Mouse (Mus musculus) liver, embryonic 11.5 days (tissue): Measurements from ENCODE around the gene Bckdha. TPM values are rescaled to one million over a fixed set of nuclear protein-coding genes. Genes with fewer than 3 reads are reported as not detected.
A peak's percentile ranks its signal among the peaks of the same experiment; 100 is the strongest.

Source experiments
- ATAC-seq: fragments of 200-750 bp; cut with Nextera tagmentation; replicated peaks from 2 replicates; pipeline ENCODE4 v1.8.0; 2017; ENCODE audit warnings: moderate number of reproducible peaks, mild to moderate bottlenecking, moderate TSS enrichment, moderate library complexity; ENCODE audit not compliant: low FRiP score
- DNase-seq: peaks from one replicate; pipeline ENCODE4 v3.0.0-alpha.2; 2017; ENCODE audit warnings: low spot score
- H3K27ac ChIP-seq: fragments of 300-500 bp; sonication (generic); 2 replicates; pipeline ENCODE4 v1.5.1; 2014; ENCODE audit warnings: mild to moderate bottlenecking, low read depth, low read length, control low read depth
- H3K27me3 ChIP-seq: fragments of 300-500 bp; sonication (generic); replicated peaks from 2 replicates; pipeline ENCODE4 v1.6.1; 2014; ENCODE audit warnings: low read length, mixed read lengths; ENCODE audit not compliant: control insufficient read depth, insufficient read depth
- H3K36me3 ChIP-seq: fragments of 300-500 bp; sonication (generic); 2 replicates; pipeline ENCODE4 v1.6.1; 2014; ENCODE audit warnings: mild to moderate bottlenecking, low read length, moderate library complexity, mixed read lengths; ENCODE audit not compliant: control insufficient read depth, insufficient read depth
- H3K4me1 ChIP-seq: fragments of 300-500 bp; sonication (generic); replicated peaks from 2 replicates; pipeline ENCODE4 v1.6.1; 2014; ENCODE audit warnings: low read length, mixed read lengths; ENCODE audit not compliant: control insufficient read depth, insufficient read depth
- H3K4me2 ChIP-seq: fragments of 300-500 bp; sonication (generic); 2 replicates; pipeline ENCODE4 v1.6.1; 2014; ENCODE audit warnings: mild to moderate bottlenecking, control low read depth, moderate library complexity
- H3K4me3 ChIP-seq: fragments of 300-500 bp; sonication (generic); 2 replicates; pipeline ENCODE4 v1.5.1; 2014; ENCODE audit warnings: low read depth, low read length, control low read depth
- H3K9ac ChIP-seq: fragments of 300-500 bp; sonication (generic); 2 replicates; pipeline ENCODE4 v1.6.1; 2014; ENCODE audit warnings: low read depth, low read length, control low read depth
- H3K9me3 ChIP-seq: fragments of 300-500 bp; sonication (generic); 2 replicates; pipeline ENCODE4 v1.6.1; 2016; ENCODE audit warnings: low read length, inconsistent platforms, mixed read lengths; ENCODE audit not compliant: control insufficient read depth
- WGBS: fragments of 180-500 bp; shearing (Covaris S2); extraction: QIAGEN DNeasy Blood & Tissue Kit; methylation state at CpG from one replicate; pipeline ENCODE4 v1.1.7; 2014; 5-methylcytosine and 5-hydroxymethylcytosine counted together
- polyA plus RNA-seq: library from polyadenylated mRNA; unstranded; fragments of >200 nt; fragmentation: Nextera tagmentation; extraction: Ambion mirVana; gene quantifications from 2 replicates; pipeline ENCODE4 v1.2.1, GENCODE M21; 2014

Gene Bckdha
- polyA plus RNA-seq, 1 experiment from 2014 or later: 35.5 TPM

GRCm38 (mm10) chr7:25669158-25669557 lies 10.4 kb upstream of the Bckdha start:
- Histone ChIP-seq H3K4me1 (no peaks in the 10 kb centered on the region), H3K9ac (no peak overlapping the region), H3K4me2 (no peak overlapping the region), H3K9me3 (peaks cover 2% of the 10 kb centered on the region; the same call in 1 of the 2 replicates), H3K27me3 (peaks cover 8% of the 10 kb centered on the region), H3K27ac (no peak overlapping the region), H3K4me3 (no peak overlapping the region), H3K36me3 (peaks cover 34% of the 10 kb centered on the region; the same call in 1 of the 2 replicates)
- DNase-seq (no peak), ATAC-seq (no peak)
- WGBS: 89% methylated on average over 10 of the region's 10 CpGs

- no peaks in the 10 kb centered on the region for H3K27me3 ChIP-seq
- peaks cover 42% of the 10 kb centered on the region; the same call in 1 of the 2 replicates for H3K36me3 ChIP-seq
Observed at GRCm38 (mm10) chr7:25666381-25666780, 7.6 kb upstream of the Bckdha start.

GRCm38 (mm10) chr7:25657785-25658184 lies 996 bp downstream of the Bckdha start:
- Histone ChIP-seq H3K4me3 (peak overlapping the region; percentile 80), H3K36me3 (peaks cover 8% of the 10 kb centered on the region; the same call in 1 of the 2 replicates), H3K9me3 (no peaks in the 10 kb centered on the region), H3K27ac (no peak overlapping the region), H3K9ac (peak overlapping the region; percentile 70; the same call in 1 of the 2 replicates), H3K27me3 (no peaks in the 10 kb centered on the region), H3K4me1 (peaks cover 9% of the 10 kb centered on the region; the same call in 1 of the 2 replicates), H3K4me2 (peak overlapping the region; percentile 90)
- ATAC-seq (no peak), DNase-seq (no peak)
- WGBS: 32% methylated on average over 10 of the region's 10 CpGs

More at GRCm38 (mm10) chr7:25666381-25666780, 7.6 kb upstream of the Bckdha start:
- Histone ChIP-seq H3K4me1 (no peaks in the 10 kb centered on the region), H3K4me2 (no peak overlapping the region), H3K9me3 (no peaks in the 10 kb centered on the region), H3K27ac (no peak overlapping the region), H3K9ac (no peak overlapping the region), H3K4me3 (no peak overlapping the region)
- ATAC-seq (no peak), DNase-seq (no peak)
- WGBS: 92% methylated on average over 8 of the region's 8 CpGs

GRCm38 (mm10) chr7:25655601-25656428 lies 3.0 kb downstream of the Bckdha start:
- 0 out of 2 replicates have a peak overlapping the region, but pooled peaks have one; percentile 7 for H3K4me2 ChIP-seq
- whole genome bisulfite sequencing: 70% methylated on average over 11 of the region's 11 CpGs
- DNase-seq: no peak
- H3K4me1 ChIP-seq: peaks cover 9% of the 10 kb centered on the region; the same call in 1 of the 2 replicates
- H3K4me3 ChIP-seq: no peak overlapping the region
- no peak overlapping the region for H3K27ac ChIP-seq
- H3K9me3 ChIP-seq: no peaks in the 10 kb centered on the region
- H3K36me3 ChIP-seq: 0 out of 2 replicates have a peak, but pooled peaks cover 2% of the 10 kb centered on the region
- no peaks in the 10 kb centered on the region for H3K27me3 ChIP-seq
- H3K9ac ChIP-seq: no peak overlapping the region
- no peak for ATAC-seq

DNA sequence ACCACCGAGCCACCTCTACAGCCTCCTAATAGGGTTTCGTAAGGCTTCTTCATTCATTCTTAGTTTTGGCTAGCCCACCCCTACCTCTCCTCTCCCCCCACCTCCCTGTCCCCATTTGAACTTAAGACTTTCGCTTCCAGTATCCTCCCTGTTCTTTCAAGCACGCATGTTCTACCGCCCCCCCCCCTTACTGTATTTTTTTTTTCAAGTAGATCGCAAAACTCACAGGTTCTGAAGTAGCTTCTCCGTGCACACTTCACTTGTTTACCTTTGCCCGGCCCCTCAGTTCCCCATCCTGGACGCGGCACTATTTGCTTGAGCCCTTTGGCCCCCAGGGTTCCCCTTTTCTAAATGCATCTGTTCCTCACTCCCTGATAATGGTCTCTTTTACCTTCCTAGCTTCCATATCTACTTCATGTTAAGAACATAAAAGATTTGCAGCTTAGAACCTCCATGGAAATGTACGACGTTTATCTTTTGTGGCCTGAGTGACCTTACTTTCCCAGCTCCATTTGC lies 6.5 kb downstream of the Bckdha start:
- DNase-seq: no peak
- Histone ChIP-seq H3K4me3 (no peak overlapping the region), H3K9ac (no peak overlapping the region), H3K4me2 (no peak overlapping the region), H3K36me3 (peaks cover 2% of the 10 kb centered on the region; the same call in 1 of the 2 replicates), H3K27ac (no peak overlapping the region), H3K27me3 (no peaks in the 10 kb centered on the region), H3K4me1 (peaks cover 10% of the 10 kb centered on the region), H3K9me3 (no peaks in the 10 kb centered on the region)
- no peak for ATAC-seq
- 62% methylated on average over 12 of the region's 12 CpGs for WGBS

DNA sequence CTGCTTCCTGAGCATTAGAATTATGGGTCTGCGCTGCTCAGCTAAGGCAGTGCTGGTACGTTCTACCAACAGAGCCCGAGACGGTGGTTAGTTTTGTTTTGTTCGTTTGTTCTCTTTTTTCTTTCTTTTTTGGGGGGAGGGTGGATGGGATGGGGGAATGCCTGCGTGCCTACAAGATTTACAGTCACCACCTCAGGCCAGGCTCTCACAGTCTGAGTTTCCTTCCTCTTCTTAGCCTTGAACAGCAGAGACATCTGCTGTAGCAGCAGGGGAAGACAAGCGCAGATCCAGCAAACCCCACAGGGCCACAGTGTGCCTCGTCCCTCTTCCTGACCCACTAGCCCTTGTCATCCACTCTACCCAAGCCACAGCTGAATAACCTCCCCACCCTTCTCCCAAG lies 7.5 kb downstream of the Bckdha start:
- no peak; the same call in 1 of the 2 replicates for ATAC-seq
- Histone ChIP-seq H3K4me1 (peaks cover 10% of the 10 kb centered on the region), H3K9me3 (no peaks in the 10 kb centered on the region), H3K9ac (no peak overlapping the region), H3K36me3 (peaks cover 2% of the 10 kb centered on the region; the same call in 1 of the 2 replicates), H3K4me3 (no peak overlapping the region), H3K4me2 (no peak overlapping the region), H3K27me3 (no peaks in the 10 kb centered on the region), H3K27ac (no peak overlapping the region)
- no peak for DNase-seq
- WGBS: 51% methylated on average over 8 of the region's 8 CpGs

DNA sequence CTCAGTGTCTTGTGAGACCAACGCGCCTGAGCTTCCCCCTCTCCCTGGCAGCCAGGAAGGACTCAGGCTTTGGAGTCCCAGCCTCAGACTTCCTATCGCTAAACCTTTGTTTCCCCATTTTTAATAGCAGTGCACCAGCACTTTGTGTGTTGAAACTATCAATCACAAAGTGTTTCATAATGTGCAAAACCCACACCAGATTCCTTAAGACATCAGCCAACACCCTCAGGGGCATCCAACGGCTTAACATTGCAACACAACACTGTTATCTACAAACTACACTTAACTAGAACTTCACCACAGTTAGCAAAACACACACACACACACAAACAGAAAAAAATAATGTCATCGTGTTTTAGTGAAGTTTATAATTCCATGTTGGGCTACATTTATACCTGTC lies 8.9 kb downstream of the Bckdha start:
- no peak for DNase-seq
- no peak overlapping the region for H3K4me2 ChIP-seq
- H3K4me3 ChIP-seq: no peak overlapping the region
- no peaks in the 10 kb centered on the region for H3K27me3 ChIP-seq
- WGBS: 46% methylated on average over 5 of the region's 5 CpGs
- no peak overlapping the region for H3K9ac ChIP-seq
- H3K36me3 ChIP-seq: peaks cover 2% of the 10 kb centered on the region; the same call in 1 of the 2 replicates
- ATAC-seq: no peak; the same call in 1 of the 2 replicates
- H3K27ac ChIP-seq: no peak overlapping the region
- H3K9me3 ChIP-seq: no peaks in the 10 kb centered on the region
- peaks cover 10% of the 10 kb centered on the region for H3K4me1 ChIP-seq

DNA sequence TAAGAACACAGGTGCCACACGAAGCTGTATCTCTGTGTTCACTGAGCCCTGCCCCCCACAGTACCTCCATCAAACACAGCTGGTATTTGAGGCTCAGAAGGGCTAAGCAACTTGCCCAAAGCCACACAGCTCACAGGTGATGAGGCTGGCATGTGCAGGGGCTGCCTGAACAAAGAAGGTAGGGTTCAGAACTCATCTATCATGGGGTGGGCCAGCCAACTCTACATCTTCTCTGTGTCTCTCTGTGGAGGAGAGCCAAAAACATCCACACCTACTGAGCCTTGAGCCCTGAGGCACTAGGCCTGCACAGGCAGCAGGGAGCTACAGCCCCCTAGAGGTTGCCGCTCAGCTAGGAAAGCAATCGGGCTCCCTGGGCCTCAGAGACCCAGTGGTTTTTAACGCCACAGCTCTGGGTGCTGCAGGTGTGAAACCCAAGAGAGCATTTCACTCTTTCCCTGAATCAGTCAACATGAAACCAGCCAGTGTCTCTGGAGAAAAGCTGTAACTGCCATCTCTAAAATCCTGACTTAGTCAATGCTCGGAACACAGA lies 11.1 kb downstream of the Bckdha start:
- ATAC-seq: no peak
- no peak for DNase-seq
- Histone ChIP-seq H3K4me3 (no peak overlapping the region), H3K9ac (no peak overlapping the region), H3K27ac (no peak overlapping the region), H3K4me1 (peaks cover 10% of the 10 kb centered on the region), H3K9me3 (no peaks in the 10 kb centered on the region), H3K4me2 (no peak overlapping the region), H3K36me3 (no peaks in the 10 kb centered on the region; the same call in 1 of the 2 replicates), H3K27me3 (no peaks in the 10 kb centered on the region)
- WGBS: 47% methylated on average over 5 of the region's 5 CpGs
